ENCODE assay signal across 9 mouse cellular contexts in the genomic region with DNA sequence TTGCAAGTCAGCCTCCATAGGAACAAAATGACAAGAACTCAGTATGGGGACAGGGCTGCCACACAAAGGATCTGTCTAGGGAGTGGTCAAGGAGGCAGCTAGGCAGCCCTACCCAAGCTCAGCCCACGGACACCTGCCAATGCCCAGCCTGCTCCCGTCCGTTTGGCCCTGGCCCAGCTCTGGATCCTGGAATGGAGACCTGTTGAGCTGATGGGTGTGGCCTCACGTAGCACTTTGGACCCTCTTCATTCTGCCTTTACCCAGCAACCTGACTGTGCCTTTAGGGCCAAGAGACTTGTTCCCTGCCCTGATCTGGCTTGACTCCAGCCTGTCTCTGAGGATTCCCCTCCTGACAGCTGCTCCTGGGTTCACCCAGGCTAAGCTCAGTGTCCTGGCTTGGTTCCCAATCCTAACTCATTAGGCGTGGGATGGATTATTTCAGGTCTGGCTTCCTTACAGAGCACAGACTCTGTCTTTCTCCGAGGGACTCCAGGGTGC. TPM values are rescaled to one million over a fixed set of nuclear protein-coding genes. Genes with fewer than 3 reads are reported as not detected.
A peak's percentile ranks its signal among the peaks of the same experiment; 100 is the strongest.
DNase-seq lines count a peak whose midpoint lies in the region; ATAC-seq and TF ChIP-seq lines count a peak whose summit lies in the region.
"Had no signal": no experiment of that assay in that cellular context is flagged by ENCODE, and none has a peak within 500 bp of the region (broad histone marks: within the 10 kb centered on the region; RNA-seq: fewer than 3 reads in every experiment).

No protein-coding gene starts in this region.

- H3K36me3 ChIP-seq in hindbrain, embryonic 10.5 days: no peaks in the 10 kb centered on the region
- H3K36me3 ChIP-seq in hindbrain, embryonic 11.5 days (ENCODE audit: control insufficient read depth, insufficient read depth, low read length): no peaks in the 10 kb centered on the region
- H3K36me3 ChIP-seq: midbrain, embryonic 13.5 days had no signal

- intact Hi-C loops in gastrocnemius, postnatal 14 days (cut with DNase I; ENCODE audit: low total_unique reads): no loop called here
- intact Hi-C loops in left cerebral cortex, adult 2 months (cut with DNase I): no loop called here

- no peak for ATAC-seq in hindbrain, embryonic 11.5 days (ENCODE audit: low FRiP score)
- ATAC-seq: midbrain, embryonic 13.5 days had no signal

- H3K9me3 ChIP-seq in hindbrain, embryonic 10.5 days: no peaks in the 10 kb centered on the region
- no peaks in the 10 kb centered on the region for H3K9me3 ChIP-seq in hindbrain, embryonic 11.5 days (ENCODE audit: control insufficient read depth, low read length)
- H3K9me3 ChIP-seq: midbrain, embryonic 13.5 days had no signal

- peaks cover 27% of the 10 kb centered on the region for H3K27me3 ChIP-seq in hindbrain, embryonic 10.5 days (ENCODE audit: insufficient read depth, poor library complexity, severe bottlenecking)
- no peaks in the 10 kb centered on the region for H3K27me3 ChIP-seq in hindbrain, embryonic 11.5 days (ENCODE audit: control insufficient read depth, insufficient read depth, low read length)

- H3K4me1 ChIP-seq in hindbrain, embryonic 10.5 days (replicated peaks): peaks cover 7% of the 10 kb centered on the region
- H3K4me1 ChIP-seq in hindbrain, embryonic 11.5 days (replicated peaks; ENCODE audit: control insufficient read depth, insufficient read depth, low read length): no peaks in the 10 kb centered on the region
- H3K4me1 ChIP-seq: midbrain, embryonic 13.5 days had no signal

- H3K4me2 ChIP-seq in hindbrain, embryonic 11.5 days (replicated peaks; ENCODE audit: low read depth, low read length): no peak overlapping the region
- H3K4me2 ChIP-seq: midbrain, embryonic 13.5 days had no signal

- no peak overlapping the region for H3K9ac ChIP-seq in hindbrain, embryonic 11.5 days (ENCODE audit: low read depth, low read length)
- H3K9ac ChIP-seq: midbrain, embryonic 13.5 days had no signal

- H3K27ac ChIP-seq in hindbrain, embryonic 10.5 days: 0 out of 2 replicates have a peak overlapping the region, but pooled peaks have one; percentile 12
- no peak overlapping the region for H3K27ac ChIP-seq in hindbrain, embryonic 11.5 days (ENCODE audit: low read depth, low read length)
- H3K27ac ChIP-seq in left cerebral cortex, adult 2 months: no peak overlapping the region
- H3K27ac ChIP-seq: midbrain, embryonic 13.5 days had no signal

- WGBS in hindbrain, embryonic 10.5 days: 76% methylated on average over 6 of the region's 6 CpGs
- WGBS in hindbrain, embryonic 11.5 days: 72% methylated on average over 6 of the region's 6 CpGs

- no peak overlapping the region for H3K4me3 ChIP-seq in hindbrain, embryonic 10.5 days
- no peak overlapping the region for H3K4me3 ChIP-seq in hindbrain, embryonic 11.5 days (ENCODE audit: low read depth, low read length)
- H3K4me3 ChIP-seq in left cerebral cortex, adult 2 months: no peak overlapping the region
- H3K4me3 ChIP-seq: midbrain, embryonic 13.5 days had no signal

- DNase-seq in hindbrain, embryonic 10.5 days (ENCODE audit: low spot score): no peak
- DNase-seq in hindbrain, embryonic 11.5 days (ENCODE audit: low spot score): no peak
- peak; percentile 32 for DNase-seq in 3134 (ENCODE audit: extremely low read depth, insufficient read length, low spot score)
- peak; percentile 53 for DNase-seq in gastrocnemius, postnatal 14 days
- peak; percentile 78 for DNase-seq in kidney, postnatal 10 days
- no peak for DNase-seq in right cerebral cortex, adult 18-20 months
- no peak for DNase-seq in left cerebral cortex, adult 2 months (ENCODE audit: extremely low spot score in 1 of 2, low spot score in 2 of 2)
- DNase-seq in adrenal gland, postnatal 10 days: no peak

- TF ChIP-seq CTCF in left cerebral cortex, adult 2 months (IDR thresholded peaks at IDR 0.05): no peak

RNA-seq across cellular contexts. Expression of gene Msx1, which starts 50.5 kb away (rescaled TPM):
- 188 and 212 TPM in 2 replicates for polyA plus RNA-seq in hindbrain, embryonic 10.5 days (2016; fragmentation: Nextera tagmentation; extraction: Ambion mirVana)
- polyA plus RNA-seq in hindbrain, embryonic 11.5 days (2014; fragmentation: Nextera tagmentation; extraction: Ambion mirVana): 103 and 121 TPM in 2 replicates
- total RNA-seq in gastrocnemius, postnatal 14 days (2021): 1 to 10 TPM; 2.9 to 3.8 TPM
- total RNA-seq in left cerebral cortex, adult 2 months (2021): 1 to 10 TPM; 3.1 to 3.3 TPM
- 1 to 10 TPM; 1.9 to 2.5 TPM for total RNA-seq in adrenal gland, postnatal 10 days (2021)

Comparison
In these comparisons a context has a peak if more than half of its experiments do, and no peak if none do; other contexts are left out.
1. DNase-seq: peak in 3134 (single experiment), gastrocnemius, postnatal 14 days (single experiment) and kidney, postnatal 10 days (single experiment); none in hindbrain, embryonic 10.5 days (single experiment), hindbrain, embryonic 11.5 days (single experiment), right cerebral cortex, adult 18-20 months (single experiment), left cerebral cortex, adult 2 months (0 of 2) and adrenal gland, postnatal 10 days (single experiment).